Mouse (Mus musculus): ENCODE data around the gene Med16. TPM values are rescaled to one million over a fixed set of nuclear protein-coding genes. Genes with fewer than 3 reads are reported as not detected.

The Med16 gene
- polyA plus RNA-seq, 1 experiment from 2014 or later = 63.6 TPM

DNA sequence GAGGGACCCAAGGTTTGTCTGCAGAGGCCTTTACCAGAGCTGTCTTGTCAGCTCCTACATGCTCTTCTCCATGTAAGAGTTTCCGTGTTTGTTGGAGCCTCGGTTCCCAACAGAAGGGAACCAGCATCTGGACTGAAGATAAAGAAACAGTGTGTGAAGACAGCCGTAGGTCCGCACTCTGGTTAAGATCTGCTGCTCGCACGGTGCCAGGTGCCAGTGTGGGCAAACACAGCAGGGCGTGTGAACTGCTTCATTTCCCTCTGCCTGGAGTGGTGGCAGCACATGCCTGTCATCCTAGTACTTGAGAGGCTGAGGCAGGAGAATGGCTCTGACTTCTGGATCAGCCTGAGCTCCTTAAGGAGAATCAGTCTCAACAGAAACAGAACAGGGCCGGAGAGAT, 36.9 kb downstream of the Med16 start:
- no peak for DNase-seq (ENCODE audit: low spot score)
- peaks cover 41% of the 10 kb centered on the region for H3K4me1 ChIP-seq
- H3K36me3 ChIP-seq (replicated peaks) = peaks cover 55% of the 10 kb centered on the region
- no peak overlapping the region for H3K27ac ChIP-seq (replicated peaks)
- 94% methylated on average over 8 of the region's 8 CpGs for WGBS
- peak overlapping the region; percentile 91 for H3K4me3 ChIP-seq
- no peaks in the 10 kb centered on the region for H3K9me3 ChIP-seq
- no peaks in the 10 kb centered on the region for H3K27me3 ChIP-seq (replicated peaks; ENCODE audit: low read depth, poor library complexity, severe bottlenecking)

GRCm38 (mm10) chr10:79866601-79867000, 42.1 kb downstream of the Med16 start:
- Histone ChIP-seq H3K36me3 (replicated peaks) (peaks cover 94% of the 10 kb centered on the region), H3K9me3 (no peaks in the 10 kb centered on the region), H3K4me1 (0 out of 2 replicates have a peak, but pooled peaks cover 20% of the 10 kb centered on the region), H3K27me3 (replicated peaks; ENCODE audit: low read depth, poor library complexity, severe bottlenecking) (no peaks in the 10 kb centered on the region), H3K27ac (replicated peaks) (no peak overlapping the region), H3K4me3 (peak overlapping the region; percentile 25; the same call in 1 of the 2 replicates)
- WGBS = 85% methylated on average over 11 of the region's 11 CpGs
- no peak for DNase-seq (ENCODE audit: low spot score)

- 0 out of 2 replicates have a peak, but pooled peaks cover 20% of the 10 kb centered on the region for H3K4me1 ChIP-seq
- H3K4me3 ChIP-seq = peak overlapping the region; percentile 25
- WGBS = 78% methylated on average over 19 of the region's 19 CpGs
- H3K27me3 ChIP-seq (replicated peaks; ENCODE audit: low read depth, poor library complexity, severe bottlenecking) = no peaks in the 10 kb centered on the region
- peaks cover 94% of the 10 kb centered on the region for H3K36me3 ChIP-seq (replicated peaks)
- DNase-seq (ENCODE audit: low spot score) = no peak
- no peak overlapping the region for H3K27ac ChIP-seq (replicated peaks)
- H3K9me3 ChIP-seq = no peaks in the 10 kb centered on the region
Observed at GRCm38 (mm10) chr10:79865801-79866295, 42.9 kb downstream of the Med16 start.

GRCm38 (mm10) chr10:79865189-79865601, 43.5 kb downstream of the Med16 start:
- DNase-seq (ENCODE audit: low spot score) = no peak
- Histone ChIP-seq H3K9me3 (no peaks in the 10 kb centered on the region), H3K4me3 (peak overlapping the region; percentile 25; the same call in 1 of the 2 replicates), H3K36me3 (replicated peaks) (peaks cover 95% of the 10 kb centered on the region), H3K27me3 (replicated peaks; ENCODE audit: low read depth, poor library complexity, severe bottlenecking) (no peaks in the 10 kb centered on the region), H3K4me1 (peaks cover 25% of the 10 kb centered on the region; the same call in 1 of the 2 replicates), H3K27ac (replicated peaks) (no peak overlapping the region)
- 71% methylated on average over 12 of the region's 12 CpGs for WGBS

- Histone ChIP-seq H3K27me3 (replicated peaks; ENCODE audit: low read depth, poor library complexity, severe bottlenecking) (no peaks in the 10 kb centered on the region), H3K4me3 (peak overlapping the region; percentile 21; the same call in 1 of the 2 replicates), H3K27ac (replicated peaks) (no peak overlapping the region), H3K9me3 (no peaks in the 10 kb centered on the region), H3K4me1 (peaks cover 25% of the 10 kb centered on the region; the same call in 1 of the 2 replicates), H3K36me3 (replicated peaks) (peaks cover 95% of the 10 kb centered on the region)
- DNase-seq (ENCODE audit: low spot score) = peak; percentile 53
- 59% methylated on average over 10 of the region's 10 CpGs for WGBS
Observed at GRCm38 (mm10) chr10:79864351-79865188, 44.2 kb downstream of the Med16 start.

DNA sequence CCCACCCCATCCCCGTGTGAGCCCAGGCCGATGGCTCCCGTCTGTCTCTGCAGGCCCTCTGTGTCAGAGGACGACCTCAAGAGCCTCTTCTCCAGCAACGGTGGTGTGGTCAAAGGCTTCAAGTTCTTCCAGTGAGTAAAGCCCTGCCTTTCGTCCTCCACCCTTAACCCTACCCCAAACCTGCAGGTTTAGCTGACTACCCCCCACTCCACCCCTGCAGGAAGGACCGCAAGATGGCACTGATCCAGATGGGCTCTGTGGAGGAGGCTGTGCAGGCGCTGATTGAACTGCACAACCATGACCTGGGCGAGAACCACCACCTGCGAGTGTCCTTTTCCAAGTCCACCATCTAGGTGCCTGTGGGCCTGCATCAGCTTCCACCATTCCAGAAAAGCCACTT, 45.8 kb downstream of the Med16 start:
- H3K27ac ChIP-seq (replicated peaks) = no peak overlapping the region
- H3K36me3 ChIP-seq (replicated peaks) = peaks cover 98% of the 10 kb centered on the region
- 83% methylated on average over 10 of the region's 10 CpGs for WGBS

DNA sequence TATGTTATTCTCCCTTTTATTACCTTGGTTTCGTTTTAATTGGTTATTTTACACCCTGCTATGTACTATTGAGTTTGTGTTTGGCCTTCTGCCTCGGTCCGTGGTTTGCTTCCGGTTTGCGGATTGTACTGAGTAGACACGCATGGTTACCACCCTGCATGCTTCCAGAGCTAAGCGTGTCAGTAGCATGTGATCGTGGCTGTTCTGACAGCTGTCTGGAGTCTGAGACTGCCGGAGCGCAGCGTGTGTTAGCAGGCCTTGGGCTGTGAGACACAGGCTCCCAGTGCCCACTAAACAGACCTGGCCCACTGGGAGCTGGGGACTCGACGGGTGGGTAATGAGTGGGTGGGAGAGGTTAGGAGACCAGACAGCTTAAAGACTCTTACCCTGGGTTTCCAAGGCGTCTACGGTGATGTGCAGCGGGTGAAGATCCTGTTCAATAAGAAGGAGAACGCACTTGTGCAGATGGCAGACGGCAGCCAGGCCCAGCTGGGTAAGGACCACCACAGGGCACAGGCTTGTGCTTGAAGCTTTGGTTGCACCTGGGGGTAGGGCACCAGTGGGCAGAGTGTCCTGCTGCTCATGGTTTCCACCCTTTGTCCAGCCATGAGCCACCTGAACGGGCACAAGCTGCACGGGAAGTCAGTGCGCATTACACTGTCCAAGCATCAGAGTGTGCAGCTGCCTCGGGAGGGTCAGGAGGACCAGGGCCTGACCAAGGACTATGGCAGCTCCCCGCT, 46.5 kb downstream of the Med16 start:
- 94% methylated on average over 23 of the region's 23 CpGs for WGBS
- no peaks in the 10 kb centered on the region for H3K9me3 ChIP-seq

More for the DNA sequence above, 45.8 kb downstream of the Med16 start:
- Histone ChIP-seq H3K9me3 (no peaks in the 10 kb centered on the region), H3K27me3 (replicated peaks; ENCODE audit: low read depth, poor library complexity, severe bottlenecking) (no peaks in the 10 kb centered on the region), H3K4me3 (no peak overlapping the region), H3K4me1 (peaks cover 36% of the 10 kb centered on the region)
- DNase-seq (ENCODE audit: low spot score) = no peak

DNA sequence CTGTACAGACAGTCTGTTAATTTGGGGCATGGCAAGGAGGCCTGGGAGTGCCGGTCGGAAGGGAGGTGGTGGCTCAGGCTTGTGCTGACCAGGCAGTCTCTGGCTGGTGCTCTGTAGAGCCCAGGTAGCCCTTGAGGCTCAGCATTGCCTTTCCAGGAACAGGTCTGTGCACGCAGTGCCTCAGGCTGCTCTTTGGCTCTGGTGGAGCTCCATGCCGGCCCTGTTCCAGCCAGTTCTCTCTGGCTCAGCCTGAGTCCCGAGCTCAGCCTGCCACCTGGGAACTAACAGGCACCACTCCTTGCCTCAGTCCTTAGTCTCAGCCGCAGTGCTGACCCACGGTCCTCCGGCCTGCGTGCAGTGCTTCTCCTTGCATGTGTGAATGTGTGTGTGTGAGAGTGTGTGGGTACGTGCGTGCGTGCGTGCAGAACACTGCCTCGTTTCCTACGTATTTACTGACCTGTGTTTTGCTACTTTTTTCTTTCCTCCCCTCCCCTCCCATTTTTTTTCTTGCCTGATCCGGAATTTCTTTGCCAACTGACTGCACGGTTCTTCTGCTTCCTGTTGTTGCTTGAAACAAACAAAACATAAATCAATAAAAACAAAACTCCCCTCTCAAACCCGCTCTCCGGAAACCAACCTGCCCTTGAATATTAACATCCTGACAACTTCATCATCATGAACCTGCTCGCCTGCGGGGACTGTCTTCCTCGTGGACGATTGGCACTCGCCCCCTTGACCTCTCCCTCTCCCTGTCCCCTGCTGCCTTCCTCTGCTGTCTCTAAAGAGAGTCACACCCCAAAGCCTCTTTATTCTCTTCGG, 47.3 kb downstream of the Med16 start:
- Histone ChIP-seq H3K27me3 (replicated peaks; ENCODE audit: low read depth, poor library complexity, severe bottlenecking) (no peaks in the 10 kb centered on the region), H3K4me1 (peaks cover 45% of the 10 kb centered on the region), H3K27ac (replicated peaks) (no peak overlapping the region), H3K36me3 (replicated peaks) (peaks cover 100% of the 10 kb centered on the region), H3K9me3 (no peaks in the 10 kb centered on the region), H3K4me3 (no peak overlapping the region)
- DNase-seq (ENCODE audit: low spot score) = peak; percentile 45
- 85% methylated on average over 25 of the region's 25 CpGs for WGBS

More for the DNA sequence above, 46.5 kb downstream of the Med16 start:
- Histone ChIP-seq H3K4me3 (peak overlapping the region; percentile 19), H3K36me3 (replicated peaks) (peaks cover 100% of the 10 kb centered on the region), H3K27me3 (replicated peaks; ENCODE audit: low read depth, poor library complexity, severe bottlenecking) (no peaks in the 10 kb centered on the region), H3K27ac (replicated peaks) (no peak overlapping the region), H3K4me1 (peaks cover 41% of the 10 kb centered on the region)
- no peak for DNase-seq (ENCODE audit: low spot score)

- peaks cover 98% of the 10 kb centered on the region for H3K36me3 ChIP-seq (replicated peaks)
- peaks cover 47% of the 10 kb centered on the region for H3K4me1 ChIP-seq
- WGBS = 93% methylated on average over 26 of the region's 26 CpGs
Observed at GRCm38 (mm10) chr10:79860079-79860911, 48.4 kb downstream of the Med16 start.

DNA sequence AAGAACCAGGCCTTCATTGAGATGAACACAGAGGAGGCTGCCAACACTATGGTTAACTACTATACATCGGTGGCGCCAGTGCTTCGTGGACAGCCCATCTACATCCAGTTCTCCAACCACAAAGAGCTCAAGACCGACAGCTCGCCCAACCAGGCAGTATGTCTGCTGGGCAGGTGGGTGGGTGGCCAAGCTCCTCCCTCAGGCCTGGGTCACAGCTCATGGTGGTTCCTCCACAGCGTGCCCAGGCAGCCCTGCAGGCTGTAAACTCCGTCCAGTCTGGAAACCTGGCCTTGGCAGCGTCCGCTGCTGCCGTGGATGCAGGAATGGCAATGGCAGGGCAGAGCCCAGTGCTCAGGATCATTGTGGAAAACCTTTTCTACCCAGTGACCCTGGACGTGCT, 49.6 kb downstream of the Med16 start:
- no peaks in the 10 kb centered on the region for H3K9me3 ChIP-seq
- H3K27me3 ChIP-seq (replicated peaks; ENCODE audit: low read depth, poor library complexity, severe bottlenecking) = no peaks in the 10 kb centered on the region
- H3K36me3 ChIP-seq (replicated peaks) = peaks cover 86% of the 10 kb centered on the region
- peak overlapping the region; percentile 21; the same call in 1 of the 2 replicates for H3K4me3 ChIP-seq
- no peak overlapping the region for H3K27ac ChIP-seq (replicated peaks)
- no peak for DNase-seq (ENCODE audit: low spot score)
- WGBS = 88% methylated on average over 11 of the region's 11 CpGs
- H3K4me1 ChIP-seq = peaks cover 40% of the 10 kb centered on the region

More at GRCm38 (mm10) chr10:79860079-79860911, 48.4 kb downstream of the Med16 start:
- Histone ChIP-seq H3K27ac (replicated peaks) (no peak overlapping the region), H3K9me3 (no peaks in the 10 kb centered on the region), H3K4me3 (0 out of 2 replicates have a peak overlapping the region, but pooled peaks have one; percentile 29), H3K27me3 (replicated peaks; ENCODE audit: low read depth, poor library complexity, severe bottlenecking) (no peaks in the 10 kb centered on the region)
- no peak for DNase-seq (ENCODE audit: low spot score)

DNA sequence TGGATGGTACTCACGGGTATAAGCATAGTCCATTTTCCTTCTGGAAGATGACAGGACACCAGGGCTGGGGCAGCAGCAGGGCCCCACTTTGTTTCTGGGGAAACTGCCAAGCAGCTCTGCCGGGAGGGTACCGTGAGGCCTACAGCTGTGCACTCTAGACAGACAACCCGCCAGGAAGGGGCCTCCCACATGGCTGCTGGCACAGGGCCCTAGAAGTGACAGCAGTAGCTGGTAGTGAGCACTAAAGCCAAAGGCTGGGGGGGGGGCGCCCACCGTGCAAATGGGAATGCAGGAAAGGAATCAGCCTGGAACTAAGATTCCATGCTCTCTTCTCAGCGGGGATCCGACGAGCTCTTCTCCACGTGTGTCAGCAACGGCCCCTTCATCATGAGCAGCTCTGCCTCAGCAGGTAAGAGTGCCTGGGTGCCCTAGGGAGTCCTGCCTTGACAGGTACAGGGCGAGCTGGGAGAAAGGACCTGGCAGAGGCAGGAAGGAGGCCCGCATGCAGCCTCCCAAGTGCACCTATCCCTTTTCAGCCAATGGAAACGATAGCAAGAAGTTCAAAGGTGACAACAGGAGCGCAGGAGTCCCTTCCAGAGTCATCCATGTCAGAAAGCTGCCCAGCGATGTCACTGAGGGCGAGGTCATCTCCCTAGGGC, 50.2 kb downstream of the Med16 start:
- WGBS = 76% methylated on average over 17 of the region's 17 CpGs
- Histone ChIP-seq H3K36me3 (replicated peaks) (peaks cover 81% of the 10 kb centered on the region), H3K4me3 (peak overlapping the region; percentile 99), H3K9me3 (no peaks in the 10 kb centered on the region), H3K27me3 (replicated peaks; ENCODE audit: low read depth, poor library complexity, severe bottlenecking) (no peaks in the 10 kb centered on the region), H3K4me1 (peaks cover 41% of the 10 kb centered on the region), H3K27ac (replicated peaks) (no peak overlapping the region)
- DNase-seq (ENCODE audit: low spot score) = no peak
